Mouse (Mus musculus) gastrocnemius, postnatal 4 days (tissue): ENCODE measurements around the gene Retreg2. TPM values are rescaled to one million over a fixed set of nuclear protein-coding genes. Genes with fewer than 3 reads are reported as not detected.

Experiments
- DNase-seq, 2 experiments: peaks; one replicate each; pipeline ENCODE4 v3.0.0; 2021 to 2022; ENCODE audit warnings: low spot score in 2 of 2, mixed read lengths in 2 of 2
- long read RNA-seq, 2 experiments: library from polyadenylated mRNA; stranded (forward); transcript quantifications; one replicate each; pipeline ENCODE4 v2.0.0; 2021
- total RNA-seq, 2 experiments: library from RNA; stranded (reverse); gene quantifications; 2 replicates each; pipeline ENCODE4 v1.2.3; 2021

Gene Retreg2
- 10 to 100 TPM; 31.3 to 31.5 TPM for total RNA-seq
- long read RNA-seq, experiment 1, transcript Retreg2-201 (9 exons, 2,561 nt) = major isoform, 24 of 36 reads
- long read RNA-seq, experiment 1, partial matches to known transcripts = 4 of 36 reads
- long read RNA-seq, experiment 1, other reads (novel, unspliced or antisense) = 4 of 36 reads
- long read RNA-seq, experiment 2, transcript Retreg2-201 (9 exons, 2,561 nt) = major isoform, 50 of 69 reads
- long read RNA-seq, experiment 2, transcript Retreg2-208 (10 exons, 2,438 nt) = minor isoform, 9 of 69 reads
- long read RNA-seq, experiment 2, partial matches to known transcripts = 4 of 69 reads
- long read RNA-seq, experiment 2, other reads (novel, unspliced or antisense) = 5 of 69 reads

DNA sequence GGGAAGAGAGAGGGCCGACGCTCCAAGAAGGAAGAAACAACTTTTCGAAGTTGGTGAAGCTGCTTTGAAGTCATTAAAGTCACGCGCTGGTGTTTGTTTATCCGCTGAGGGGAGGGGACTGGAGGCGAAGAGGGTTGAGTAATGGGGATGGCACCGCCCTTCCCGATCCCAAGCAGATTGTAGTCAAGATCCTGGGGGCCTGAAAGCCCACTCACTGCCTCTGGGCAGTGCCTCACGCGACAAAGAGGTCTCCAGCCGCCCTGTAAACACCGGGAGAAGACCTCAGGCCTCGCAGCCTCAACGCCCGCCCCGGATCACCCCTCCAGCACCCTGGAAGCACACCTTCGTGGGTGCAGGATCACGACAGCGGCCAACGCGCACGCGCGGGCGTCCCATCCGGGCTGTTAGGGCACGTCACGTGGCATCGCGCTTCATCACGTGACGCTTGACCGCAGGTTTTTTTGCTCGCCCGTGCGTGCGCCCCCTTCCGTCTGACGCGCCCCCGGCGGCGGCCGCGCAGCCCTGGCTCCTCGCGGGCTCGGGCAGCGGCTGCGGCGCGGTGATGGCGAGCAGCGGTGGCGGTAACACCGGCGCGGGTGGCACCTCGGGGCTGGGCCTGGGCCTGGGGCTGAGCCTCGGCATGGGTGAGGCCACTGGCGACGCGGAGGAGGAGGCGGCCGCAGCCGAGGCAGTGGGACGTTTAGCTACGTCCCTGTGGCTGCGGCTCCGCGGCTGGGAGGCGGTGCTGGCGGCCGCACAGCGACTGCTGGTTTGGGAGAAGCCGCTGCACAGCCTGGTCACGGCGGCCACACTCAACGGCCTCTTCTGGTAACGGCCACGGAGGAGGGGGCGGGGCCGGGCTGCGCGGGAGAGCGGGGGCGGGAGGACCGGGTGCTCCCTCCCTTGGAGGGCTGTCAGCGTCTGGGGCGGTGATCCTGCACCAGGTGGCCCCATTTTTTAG, at the start of gene Retreg2, which contains the start of gene Cnppd1:
Retreg2 (plus strand) TSS at position 478 of the 961 bp plus-strand sequence.
Cnppd1 (minus strand) TSS at position 411 of the 961 bp plus-strand sequence.
- DNase-seq = peak; percentile 93 to 97

DNA sequence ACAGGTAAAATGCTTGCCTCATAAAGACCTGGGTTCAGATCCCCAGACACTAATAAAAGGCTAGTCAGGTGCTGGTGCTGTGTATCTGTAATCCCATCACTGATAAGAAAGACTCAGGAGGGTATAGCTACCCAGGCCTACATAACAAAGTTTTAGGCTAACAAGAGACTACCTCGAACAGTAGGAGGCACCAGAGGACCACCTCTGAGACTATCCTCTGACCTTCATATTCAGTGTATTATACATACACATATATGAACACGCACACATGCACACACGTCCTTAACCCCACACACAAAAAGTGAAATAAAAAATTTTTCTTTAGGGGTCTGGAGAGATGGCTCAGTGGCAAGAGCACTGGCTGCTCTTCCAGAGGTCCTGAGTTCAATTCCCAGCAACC, 20.4 kb upstream of the Retreg2 start:
- no peak for DNase-seq

- peak; percentile 90 to 96 for DNase-seq
Observed at GRCm38 (mm10) chr1:75124346-75125321, 17.9 kb upstream of the Retreg2 start, which contains the start of gene Nhej1. Nhej1 (minus strand) TSS chr1:75125200.

DNA sequence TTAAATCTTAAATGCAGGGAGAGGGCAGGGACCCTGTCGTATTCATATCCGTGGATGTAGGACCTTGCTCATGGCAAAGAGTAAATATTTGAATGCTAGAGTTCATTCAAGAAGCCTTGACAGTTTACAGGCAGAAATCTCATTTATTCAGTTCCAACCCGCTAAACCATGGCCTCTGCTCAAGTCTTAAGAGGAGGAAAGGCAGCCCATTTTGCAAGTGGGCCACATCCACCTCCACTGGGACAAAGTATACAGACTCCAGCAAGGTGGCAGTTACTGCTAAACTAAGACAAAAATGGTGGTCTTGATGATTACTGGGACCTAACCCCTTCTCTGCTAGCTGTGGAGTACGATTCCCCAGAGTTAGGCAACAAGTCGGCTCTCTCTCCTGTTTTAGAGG, 17.2 kb upstream of the Retreg2 start:
- no peak for DNase-seq

DNA sequence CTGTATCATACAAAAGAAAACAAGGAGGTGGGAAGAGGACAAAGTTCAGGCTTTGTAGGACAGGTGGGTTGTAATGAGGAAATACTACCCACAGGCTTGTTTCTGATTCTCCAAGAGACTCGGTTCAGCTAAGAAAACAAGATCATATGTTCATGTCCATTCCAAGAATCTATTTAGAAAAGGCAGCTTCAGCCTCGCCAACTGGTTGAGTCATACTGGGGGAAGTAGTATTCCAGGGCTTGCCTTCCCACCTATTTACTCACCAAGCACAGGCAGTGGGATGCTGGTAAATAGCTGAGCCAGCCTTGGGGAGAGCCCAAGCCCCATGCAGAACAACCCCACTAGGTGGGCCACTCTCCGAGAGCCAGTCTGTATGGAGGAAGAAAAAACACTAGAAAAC, 13.9 kb upstream of the Retreg2 start:
- DNase-seq = no peak

DNA sequence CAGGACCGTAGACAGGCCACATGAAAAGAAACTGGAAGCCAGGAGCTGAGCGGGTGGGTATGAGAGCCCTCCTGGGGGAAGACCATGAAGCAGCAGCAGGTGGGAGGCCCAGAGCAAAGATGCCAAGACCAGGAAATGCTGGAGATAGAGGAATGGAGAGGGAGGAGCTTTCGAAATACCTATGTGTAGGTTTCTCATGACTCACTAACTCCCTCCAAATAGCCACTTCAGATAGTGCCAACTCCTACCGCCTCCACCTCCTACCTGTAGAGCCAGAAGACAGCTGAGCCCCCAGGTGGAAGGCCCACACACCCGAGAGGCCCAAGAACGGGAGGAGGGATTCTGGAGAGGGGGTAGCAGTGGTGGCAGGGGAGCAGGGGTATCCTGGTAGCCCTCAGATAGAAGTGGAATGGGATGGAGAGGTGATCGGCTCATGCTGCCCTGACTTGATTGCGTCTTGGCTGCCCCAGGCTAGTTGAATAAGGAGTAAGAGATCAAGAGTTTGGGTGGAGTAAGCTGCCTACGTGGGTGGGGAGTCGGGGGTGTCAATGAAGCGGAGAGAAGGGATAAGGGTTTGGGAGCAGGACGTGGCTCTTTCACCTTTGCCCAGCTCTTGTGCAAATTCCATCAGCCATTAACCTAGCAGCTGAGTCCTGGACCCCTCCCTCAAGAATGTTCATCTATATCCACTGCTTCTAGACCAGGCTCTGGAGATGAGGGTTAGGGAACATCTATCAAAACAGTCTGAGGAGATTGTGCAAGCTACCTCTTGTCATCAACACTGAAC, 9.0 kb upstream of the Retreg2 start, which contains the start of gene Slc23a3:
Slc23a3 (minus strand) TSS at position 470 of the 787 bp plus-strand sequence.
- DNase-seq = no peak

DNA sequence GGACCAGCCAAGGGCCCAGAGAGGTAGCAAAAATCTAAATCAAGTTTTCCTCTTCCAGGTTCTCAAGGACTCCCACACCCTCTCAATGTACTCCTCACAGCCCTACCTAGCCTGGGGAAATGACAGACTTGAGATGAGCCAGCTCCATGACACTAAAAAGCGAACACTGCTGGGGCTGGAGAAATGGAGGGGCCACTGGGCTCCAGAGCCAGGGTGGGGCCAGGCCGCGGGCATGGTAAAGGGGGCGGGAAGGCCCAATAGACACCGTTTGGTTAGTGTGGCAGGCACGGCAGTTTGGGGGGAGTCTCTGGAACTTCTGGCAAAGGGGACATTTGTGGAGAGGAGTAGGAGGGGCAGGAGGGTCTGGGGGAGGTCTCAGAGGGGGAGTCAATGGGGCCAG, 6.3 kb upstream of the Retreg2 start:
- no peak for DNase-seq

GRCm38 (mm10) chr1:75136730-75137129, 5.8 kb upstream of the Retreg2 start:
- DNase-seq = no peak

DNA sequence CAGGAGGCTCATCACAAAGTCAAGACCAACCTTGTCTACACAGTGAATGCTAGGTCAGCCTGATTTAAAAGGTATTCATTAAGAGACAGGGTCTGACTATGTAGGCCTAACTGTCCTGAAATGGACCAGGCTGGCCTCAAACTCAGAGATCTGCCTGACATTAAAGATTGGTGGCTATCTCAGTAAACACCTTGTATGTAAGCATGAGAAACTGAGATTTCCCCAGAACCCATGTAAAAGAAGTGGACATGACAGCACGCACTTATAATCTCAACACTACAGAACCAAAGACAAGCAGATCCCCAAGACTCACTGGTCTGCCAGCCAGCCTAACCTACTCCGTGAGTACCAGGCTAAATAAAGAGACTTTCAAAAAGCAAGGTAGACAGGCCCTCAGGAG, 4.1 kb upstream of the Retreg2 start:
- no peak for DNase-seq

- DNase-seq = no peak
Observed at GRCm38 (mm10) chr1:75140601-75141190, 1.9 kb upstream of the Retreg2 start.

DNA sequence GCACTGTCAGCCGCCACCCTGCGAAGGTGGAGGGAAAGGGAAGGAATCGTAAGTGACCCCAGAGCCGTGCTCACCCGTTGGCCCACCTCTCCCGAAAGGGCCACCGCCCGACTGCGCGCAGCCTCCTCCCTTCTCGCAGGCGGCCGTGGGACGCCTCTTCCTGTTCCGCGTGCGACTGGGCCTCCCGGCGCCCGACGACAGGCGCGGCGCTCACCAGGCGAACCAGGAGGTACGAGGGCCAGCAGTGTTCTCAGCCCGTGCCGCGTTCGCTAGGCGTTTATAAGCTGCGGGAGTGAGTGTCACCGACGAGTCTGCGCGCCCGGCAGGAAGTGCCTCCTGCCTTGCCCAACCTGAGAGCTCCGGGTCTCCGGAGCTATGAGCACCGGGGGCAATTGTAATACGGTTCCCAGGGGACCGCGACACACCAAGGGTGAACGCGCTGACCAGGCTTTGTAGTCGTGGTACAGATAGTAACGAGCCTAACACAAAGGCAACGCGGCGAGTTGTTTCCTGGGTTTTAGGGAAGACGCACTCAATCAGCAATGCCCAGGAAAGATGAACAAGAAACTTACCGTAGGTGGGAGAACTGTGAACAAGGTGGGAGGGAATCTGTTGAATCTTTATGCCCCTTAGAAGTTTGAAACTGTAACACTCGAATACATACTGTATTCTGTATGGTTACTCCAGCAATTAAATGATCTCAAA, 940 bp upstream of the Retreg2 start:
- peak; percentile 38 to 67 for DNase-seq

DNA sequence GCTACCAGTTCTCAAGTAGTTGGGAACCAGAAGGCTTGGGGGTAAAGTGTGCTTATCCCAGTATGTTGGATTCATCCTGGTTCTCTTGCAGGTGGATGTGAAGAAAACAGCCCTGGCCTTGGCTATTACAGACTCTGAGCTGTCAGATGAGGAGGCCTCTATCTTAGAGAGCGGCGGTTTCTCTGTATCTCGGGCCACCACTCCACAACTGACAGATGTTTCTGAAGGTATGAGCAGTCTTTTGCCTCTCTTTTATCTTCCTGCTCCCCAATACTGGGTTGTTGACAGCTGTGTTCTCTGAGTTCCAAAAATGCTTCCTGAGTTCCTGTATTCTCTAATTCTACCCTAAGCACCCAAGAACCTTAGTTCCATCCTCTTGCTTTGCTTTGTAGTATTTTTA, 3.0 kb downstream of the Retreg2 start:
- no peak for DNase-seq

DNA sequence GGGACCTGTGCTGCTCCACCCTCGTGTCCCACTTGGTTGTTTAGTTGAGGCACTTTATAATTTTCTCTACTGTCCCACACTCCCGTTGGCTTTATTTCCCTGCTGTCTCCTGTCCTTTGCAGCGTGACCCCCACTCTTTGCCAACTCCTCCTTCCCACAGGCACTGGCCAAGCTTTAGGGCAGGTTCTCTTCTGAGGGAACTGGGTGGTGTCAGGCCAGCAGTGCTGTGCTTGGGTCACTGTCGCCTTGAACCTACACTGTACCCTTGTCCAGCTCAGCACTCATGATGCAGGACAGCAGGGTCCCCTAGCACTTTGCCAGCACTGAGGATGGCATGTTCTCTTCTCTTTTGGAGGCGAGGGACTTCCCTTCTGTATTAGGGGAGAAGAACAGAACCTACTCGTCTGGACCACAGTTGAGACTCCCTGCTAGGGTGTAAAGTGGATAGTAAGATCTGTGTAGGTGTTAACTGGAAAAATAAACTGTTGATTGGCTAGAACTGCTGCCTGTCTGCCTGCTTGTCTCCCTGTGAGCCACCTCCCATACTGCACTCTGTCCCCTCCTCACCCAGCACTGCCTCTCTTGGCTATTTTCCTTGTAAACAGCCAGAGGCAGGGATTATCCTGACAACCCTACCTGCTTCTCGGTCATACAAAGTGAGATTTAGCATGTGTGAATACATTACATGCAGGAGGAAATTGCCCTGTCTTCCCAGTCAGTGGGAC, 5.0 kb downstream of the Retreg2 start:
- no peak for DNase-seq

DNA sequence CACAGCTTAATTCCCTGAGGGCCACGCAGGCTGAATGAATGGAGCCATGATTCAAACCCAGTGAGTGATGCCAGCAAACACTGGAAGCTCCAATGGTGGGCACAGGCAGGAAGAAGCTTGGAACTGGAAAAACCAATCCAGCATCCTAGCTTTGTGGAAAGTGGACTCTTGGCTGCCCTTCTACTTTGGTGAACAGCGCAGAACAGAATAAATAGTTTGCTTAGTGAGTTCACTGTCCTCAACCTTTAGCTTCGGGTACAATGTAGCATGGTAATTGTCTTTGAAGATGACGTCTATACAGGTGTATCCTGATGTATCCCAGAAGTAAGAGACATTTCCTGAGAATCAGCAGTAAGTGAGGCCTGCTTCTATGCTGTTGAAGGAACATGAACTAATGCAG, 6.1 kb downstream of the Retreg2 start:
- no peak for DNase-seq

DNA sequence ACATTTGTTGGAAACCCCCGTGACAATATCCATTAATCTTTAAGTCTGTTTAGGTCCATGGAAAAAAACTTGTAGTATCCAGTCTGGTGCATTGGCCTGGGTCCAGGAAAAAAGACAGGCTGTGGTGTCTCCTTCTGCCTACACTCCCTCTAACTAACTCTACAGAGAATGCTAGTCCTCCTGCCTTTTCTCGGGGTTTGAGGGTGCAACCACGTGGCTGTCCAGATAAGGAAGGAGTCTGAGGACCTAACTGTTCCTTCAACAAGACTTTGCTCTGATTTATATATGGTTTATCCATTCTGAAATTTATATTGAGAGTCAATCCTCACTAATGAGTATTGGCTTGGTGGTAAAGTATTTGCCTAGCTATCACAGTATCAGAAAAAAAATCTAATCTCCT, 13.3 kb downstream of the Retreg2 start:
- DNase-seq = no peak

GRCm38 (mm10) chr1:75158990-75159389, 16.4 kb downstream of the Retreg2 start:
- DNase-seq = no peak

GRCm38 (mm10) chr1:75159540-75160255, 17.1 kb downstream of the Retreg2 start:
- DNase-seq = no peak

- DNase-seq = no peak
Observed at GRCm38 (mm10) chr1:75160256-75160617, 17.7 kb downstream of the Retreg2 start.
